Mouse (Mus musculus) cerebellum, postnatal 4 days (tissue): Measurements from ENCODE around the gene Fblim1.

ENCODE experiments used
- DNase-seq, 2 experiments: peaks; one replicate each; pipeline ENCODE4 v3.0.0; 2022; ENCODE audit warnings: low spot score in 2 of 2, mixed read lengths in 1 of 2

The Fblim1 gene

DNA sequence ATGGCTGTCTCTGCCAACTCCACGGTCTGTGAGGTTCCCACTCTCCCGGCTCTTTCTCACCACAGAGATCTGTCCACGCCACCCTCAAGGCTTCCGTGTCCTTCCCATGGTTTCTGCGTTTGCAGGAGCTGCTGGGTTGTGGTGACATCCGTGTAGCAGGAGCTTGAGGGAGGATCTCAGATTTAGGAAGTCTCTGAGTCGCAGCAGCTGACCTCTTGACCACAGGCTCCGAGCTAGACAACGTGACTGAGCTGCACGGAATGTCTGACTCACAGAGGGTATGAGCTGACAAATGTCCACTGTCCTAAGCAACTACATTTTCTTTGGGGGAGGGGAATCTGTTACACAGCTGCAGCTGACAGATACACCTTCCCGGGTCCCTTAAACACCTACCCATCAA, at the start of gene Fblim1:
Fblim1 (minus strand) TSS at position 236 of the 400 bp plus-strand sequence.
- DNase-seq, result no peak

DNA sequence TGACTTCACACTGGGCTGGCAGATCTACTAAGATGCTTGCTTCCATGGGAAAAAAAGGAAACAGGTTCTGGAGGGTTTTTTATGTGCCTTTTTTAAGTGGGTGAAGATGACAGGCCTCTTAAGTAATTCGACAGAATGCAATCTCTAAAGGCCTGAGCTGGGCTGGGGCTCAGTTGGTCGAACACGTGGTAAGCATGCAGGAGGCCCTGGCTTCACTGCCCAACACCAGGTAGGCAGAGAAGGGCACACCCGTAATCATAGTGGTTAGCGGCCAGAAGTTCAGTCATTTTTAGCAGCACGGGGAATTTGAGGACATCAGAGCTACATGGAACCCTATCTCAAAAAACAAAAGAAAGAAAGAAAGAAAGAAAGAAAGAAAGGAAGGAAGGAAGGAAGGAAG, 48.6 kb upstream of the Fblim1 start:
- no peak for DNase-seq

DNA sequence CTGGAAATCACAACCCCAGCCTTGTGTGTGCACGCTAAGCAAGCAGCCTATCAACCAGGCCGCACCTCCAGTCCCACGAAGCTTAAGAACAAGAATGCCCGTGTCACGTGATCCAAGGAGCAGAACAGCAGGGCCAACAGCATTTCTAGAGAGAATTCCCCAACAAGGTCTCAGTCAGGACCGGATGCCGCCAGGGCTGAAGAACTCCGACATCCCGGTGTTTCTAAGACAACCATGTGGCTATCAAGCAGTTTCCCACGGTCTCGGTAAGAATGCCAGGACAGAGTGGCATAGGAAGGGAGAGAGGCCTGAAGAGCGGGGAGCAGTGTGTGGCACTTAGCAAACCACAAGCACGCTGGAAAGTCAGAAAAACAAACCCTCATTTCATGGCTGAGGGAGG, 47.9 kb upstream of the Fblim1 start:
- no peak for DNase-seq

DNA sequence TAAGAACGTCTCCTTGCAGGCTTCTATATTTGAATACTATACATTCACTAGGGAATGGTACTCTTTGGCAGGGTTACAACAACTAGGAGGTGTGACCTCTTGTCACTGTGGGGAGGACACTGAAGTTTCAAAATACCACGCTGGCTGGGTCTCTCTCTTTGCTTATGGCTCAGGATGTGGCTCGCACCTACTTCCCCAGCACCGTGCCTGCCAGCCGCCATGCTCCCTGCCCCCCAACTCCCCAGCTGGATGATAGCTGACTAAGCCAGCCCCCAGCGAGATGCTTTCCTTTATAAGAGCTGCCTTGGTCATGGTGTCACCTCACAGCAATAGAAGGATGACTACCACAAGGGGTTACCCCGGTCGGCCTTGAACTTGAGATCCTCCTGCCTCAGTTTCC, 47.1 kb upstream of the Fblim1 start:
- no peak for DNase-seq

DNA sequence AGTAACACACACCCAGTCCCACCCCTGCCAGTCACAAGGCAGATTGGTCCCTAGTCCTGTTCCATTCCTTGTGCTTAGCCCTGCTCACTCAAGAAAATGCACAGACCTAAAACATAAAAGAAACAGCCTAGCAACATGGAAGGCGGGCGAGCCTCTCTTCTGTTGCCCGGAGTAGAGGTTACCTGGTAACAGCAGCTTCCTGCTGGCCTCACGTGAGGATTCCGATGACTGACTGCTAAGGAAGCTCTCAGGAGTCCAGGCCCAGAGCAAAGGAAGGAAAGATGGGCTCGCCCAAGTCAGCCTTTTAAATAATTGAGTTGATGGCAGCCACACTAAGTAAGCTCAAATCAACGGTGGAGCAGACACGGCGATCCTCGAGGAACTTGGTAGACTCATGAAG, 46.0 kb upstream of the Fblim1 start:
- DNase-seq, result no peak

DNA sequence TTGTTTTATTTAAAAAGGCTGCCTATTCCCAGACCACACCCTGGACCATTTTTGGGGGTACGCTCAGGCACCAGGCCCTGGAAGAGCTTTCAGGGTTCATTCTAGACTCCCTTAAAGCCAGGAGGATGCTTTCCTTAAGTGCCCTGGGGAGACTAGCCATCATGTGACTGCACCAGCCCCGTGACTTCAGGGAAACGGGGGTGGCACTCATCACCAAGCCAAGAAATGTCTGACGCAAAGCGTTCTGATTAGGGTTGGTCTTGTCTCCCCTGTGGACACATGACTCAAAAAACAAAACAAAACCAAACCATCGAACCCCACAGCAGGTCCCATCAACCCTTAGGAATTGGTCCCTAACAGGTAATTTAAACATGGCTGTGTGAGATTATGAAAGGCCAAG, 45.4 kb upstream of the Fblim1 start:
- no peak for DNase-seq

DNA sequence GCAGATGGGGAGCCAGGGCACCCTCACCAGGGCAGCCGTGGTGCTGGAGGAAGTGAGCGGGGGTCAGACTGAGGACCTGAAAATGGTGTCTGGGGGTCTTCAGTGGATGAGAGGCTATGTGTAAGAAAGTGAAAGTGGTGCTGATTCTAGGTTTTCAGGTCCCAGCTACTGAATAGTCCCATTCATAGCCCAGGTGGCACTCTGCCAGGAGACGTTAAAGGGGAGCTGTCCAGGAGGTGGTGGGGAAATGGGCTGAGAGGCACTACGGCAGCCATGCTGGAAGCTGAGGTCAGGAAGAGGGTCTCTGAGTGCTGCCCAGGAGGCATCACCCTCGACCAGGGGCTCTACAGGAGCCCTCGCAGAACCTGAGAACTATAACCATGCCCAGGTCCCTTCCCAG, 43.3 kb upstream of the Fblim1 start:
- no peak for DNase-seq

DNA sequence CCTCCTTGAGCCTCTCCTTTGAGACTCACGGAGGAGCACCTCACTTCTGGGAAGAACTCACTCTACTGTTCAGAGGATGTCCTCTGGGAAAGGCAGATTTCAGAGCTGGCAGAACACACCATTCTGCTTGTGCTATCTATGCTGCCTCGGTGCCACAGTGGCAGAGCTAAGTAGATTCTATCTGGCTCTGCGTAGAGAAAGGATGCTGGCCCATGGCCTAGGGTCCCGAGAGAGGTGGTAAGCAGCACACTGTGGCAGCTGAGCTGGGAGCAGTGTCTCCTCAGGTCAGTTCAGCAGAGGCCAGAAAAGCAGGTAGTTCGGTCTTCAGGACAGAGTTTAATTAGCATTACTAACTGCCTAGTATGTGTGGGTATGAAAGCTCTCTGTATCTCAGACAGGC, 42.4 kb upstream of the Fblim1 start:
- DNase-seq, result no peak

DNA sequence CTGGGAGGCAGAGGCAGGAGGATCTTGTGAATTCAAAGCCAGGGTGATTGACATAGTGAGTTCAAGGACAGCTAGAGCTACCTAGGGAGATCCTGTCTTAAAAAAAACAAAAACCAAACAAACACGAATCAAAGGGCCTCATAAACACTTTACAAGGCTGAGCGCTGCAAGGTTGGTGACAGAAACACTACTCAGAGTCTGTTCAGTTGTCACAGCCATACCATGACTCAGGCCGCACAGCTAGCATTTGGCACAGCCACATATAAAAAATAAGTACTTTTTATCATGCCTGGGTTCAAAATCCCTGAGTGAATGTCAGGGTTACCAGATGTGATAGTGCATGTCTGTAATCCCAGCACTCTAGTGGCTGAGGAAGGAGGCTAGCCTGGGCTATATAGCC, 41.3 kb upstream of the Fblim1 start:
- DNase-seq, result no peak

DNA sequence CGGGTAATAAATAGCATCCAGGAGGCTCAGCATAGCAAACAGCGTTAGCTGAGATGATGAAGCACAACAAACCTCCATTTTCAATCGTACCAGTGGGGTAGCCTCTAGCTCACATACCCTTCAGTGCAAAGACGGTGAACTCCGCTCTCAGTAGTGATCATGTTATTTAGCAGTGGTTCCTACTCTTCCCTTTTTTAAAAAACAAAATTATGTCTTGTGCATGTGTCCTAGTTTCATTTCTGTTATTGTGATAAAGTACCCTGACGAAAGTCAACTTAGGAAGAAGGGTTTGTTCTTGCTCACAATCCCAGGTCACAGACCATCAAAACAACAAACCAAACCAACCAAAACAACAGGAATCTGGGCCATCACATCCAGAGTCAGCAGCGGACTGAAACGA, 40.1 kb upstream of the Fblim1 start:
- DNase-seq, result no peak

DNA sequence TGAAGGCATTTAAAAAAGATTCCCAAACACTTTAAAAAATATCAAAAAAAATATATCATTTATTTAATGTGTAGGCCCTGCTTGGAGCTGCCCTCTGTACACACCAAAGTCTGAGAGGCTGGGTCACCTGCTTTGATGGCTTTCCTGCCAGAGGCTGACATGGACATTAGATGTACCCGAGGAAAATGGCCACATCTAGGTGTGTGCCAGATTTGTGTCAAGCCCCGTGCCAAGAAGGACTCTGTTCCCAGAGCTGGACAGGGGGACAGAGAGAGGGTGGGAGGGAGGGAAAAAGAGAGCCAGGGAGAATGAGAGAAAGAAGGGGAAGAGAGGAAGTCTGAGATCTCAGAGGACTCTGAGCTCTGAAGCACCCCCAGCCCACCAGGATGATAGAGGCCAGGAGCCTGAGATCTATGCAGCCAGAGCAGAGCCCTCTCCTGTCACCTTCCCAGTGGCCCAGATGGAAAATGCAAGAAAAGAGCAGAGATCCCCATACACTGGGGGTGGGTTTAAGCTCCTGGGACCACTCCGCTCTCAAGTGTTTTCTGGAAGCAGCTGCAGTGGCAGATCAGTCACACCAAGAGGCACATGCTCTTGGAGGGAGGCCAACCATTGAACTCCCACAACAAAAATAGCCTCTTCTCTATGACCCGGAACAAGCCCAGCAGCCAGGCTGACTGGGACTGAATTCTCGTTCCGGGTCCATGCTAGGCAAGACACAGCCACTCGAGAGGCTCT, 37.4 kb upstream of the Fblim1 start:
- peak in 1 of 2 experiments; percentile 71 for DNase-seq

DNA sequence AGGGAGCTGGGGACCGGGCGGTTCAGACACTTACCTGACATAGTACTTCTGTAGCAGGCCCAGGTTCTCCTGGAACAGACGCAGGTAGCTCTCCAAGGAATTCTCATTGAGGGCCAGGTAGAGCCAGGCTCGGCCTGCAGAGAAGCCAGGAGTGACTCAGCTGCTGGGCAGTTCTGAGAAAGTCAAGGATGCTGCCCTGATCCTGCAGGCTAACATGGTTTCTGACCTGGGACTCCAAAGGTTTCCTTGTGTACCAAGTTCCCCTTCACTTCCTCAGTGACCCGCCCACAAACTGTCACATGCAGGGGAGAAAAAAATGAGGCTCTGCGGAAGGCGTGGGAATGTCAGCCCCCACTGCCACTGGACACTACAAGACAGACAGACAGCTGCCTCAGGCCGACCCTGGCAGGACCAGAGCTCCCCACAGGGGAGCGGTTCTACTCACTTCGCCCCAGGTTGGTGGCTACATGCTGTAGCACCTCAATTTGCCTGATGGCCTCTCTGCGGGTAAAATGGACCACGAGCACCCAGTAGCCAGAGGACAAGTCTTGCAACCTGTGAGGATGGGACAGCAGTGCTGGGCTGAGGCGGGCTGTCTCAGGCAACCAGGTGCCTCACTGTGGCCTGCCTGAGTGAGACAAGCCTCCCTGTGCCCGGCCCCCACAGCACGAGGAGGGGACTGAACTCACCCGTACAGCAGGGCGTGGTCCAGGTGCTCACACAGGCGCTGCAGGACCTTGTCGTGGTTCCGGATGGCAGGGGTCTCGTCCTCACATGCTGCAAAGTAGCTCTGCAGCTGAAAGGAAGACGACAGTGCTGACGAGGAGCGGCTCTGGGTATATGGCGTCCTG, 36.3 kb upstream of the Fblim1 start:
- DNase-seq, result no peak

DNA sequence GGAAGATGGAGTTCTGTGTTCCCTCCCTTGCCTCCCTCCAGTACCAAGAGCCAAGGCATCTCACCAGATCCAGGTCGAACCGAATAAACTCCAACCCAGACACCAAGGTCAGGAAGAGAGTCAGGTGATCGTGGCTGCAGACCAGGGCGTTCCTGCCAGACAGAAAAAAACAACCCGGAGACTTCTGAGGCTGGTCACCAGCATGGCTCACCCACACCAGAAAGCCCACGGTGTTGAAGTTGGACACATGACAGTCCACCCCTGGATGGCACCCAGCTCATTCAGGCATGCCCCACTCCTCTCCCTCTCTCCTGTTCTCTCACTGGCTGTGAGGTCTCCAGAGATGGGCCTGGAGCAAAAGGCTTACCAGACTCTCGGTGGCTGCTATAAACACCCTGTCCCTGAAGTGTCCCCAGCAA, 35.5 kb upstream of the Fblim1 start:
- DNase-seq, result no peak

DNA sequence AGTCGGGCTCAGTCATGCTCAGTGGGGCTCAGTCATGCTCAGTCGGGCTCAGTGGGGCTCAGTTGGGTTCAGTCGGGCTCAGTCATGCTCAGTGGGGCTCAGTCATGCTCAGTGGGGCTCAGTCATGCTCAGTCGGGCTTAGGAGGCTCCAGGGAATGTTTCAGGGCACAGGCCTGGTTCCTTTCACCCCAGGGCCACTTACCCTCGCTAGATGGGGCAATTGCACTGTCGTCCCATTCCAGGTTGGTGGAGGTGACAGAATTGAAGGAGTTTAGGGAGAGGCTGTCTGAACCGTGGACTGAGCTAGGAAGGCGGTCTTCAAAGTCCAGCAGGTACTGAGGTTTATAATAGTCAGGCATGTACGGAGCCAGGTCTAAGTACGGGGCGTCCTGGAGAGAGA, 33.6 kb upstream of the Fblim1 start:
- DNase-seq, result no peak

DNA sequence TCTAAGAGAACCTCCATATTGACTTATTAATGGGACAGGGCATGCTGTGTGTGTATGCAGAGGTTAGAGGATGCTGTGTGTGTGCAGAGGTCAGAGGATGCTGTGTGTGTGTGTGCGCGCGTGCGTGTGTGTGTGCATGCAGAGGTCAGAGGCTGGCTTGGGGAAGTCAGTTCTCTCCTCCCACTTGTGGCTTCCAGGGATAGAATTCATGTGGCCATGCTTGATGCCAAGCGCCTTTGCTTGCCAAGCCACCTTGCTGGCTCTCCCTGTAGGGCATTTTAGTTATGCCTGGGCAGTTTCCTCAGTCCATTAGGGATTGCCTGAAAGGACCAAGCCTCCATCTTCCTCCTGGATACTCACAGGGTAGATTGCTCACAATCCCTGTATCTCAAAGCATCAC, 30.8 kb upstream of the Fblim1 start:
- DNase-seq, result no peak

DNA sequence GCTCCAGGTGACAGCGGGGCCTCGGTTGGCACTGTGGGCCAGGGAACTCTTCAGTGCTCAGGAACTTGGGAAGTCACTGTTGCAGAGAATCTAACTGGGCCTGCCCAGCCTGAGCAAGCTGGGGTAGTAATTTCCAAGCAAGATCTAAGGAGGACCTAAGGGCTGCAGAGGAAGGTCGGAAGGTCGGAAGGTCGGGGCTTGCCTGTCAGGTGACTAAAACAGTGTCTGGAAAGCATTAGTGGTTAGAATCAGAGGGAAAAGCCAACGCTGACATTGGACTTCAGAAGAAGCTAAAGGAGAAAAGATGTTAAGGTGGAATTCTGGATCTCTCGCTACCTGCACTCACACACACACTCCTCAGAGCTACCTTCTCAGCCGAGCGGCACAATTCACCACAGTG, 30.1 kb upstream of the Fblim1 start:
- DNase-seq, result no peak

DNA sequence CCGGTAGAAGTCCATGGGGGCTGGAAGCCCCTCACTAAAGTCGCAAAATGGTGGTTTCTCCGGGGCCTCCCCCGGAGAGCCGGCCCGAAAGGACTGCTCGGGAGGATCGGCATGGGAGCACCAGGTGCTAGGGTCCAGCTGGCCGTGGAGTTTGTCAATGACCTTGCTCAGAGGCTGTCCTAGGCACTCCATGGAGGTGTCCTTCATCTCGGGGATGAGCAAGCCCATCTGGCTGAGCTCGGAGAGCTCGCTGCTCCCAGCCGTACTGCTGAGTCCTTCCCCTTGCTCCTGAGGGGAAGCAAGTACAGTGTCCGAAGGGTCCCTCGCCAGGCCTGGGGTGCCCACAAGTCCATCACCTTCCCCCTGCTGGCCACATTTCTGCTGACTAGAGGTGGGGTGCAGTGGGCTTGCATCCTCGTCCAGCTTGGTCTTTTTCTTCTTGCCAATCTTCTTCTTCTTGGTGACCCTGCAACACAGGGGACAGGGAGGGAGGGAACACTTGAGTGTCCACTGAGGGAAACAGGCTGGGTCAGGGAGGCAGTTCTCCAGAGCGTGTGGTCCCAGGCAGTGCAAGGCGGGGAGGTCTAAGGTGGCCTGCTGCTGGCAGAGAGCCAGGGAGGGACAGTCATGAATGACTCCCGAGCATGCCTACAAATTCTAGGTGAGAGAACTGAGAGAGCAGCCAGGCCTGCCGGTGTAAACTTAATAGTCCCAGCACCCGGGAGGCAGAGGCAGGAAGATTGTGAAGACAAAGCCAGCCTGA, 26.4 kb upstream of the Fblim1 start:
- DNase-seq, result no peak

DNA sequence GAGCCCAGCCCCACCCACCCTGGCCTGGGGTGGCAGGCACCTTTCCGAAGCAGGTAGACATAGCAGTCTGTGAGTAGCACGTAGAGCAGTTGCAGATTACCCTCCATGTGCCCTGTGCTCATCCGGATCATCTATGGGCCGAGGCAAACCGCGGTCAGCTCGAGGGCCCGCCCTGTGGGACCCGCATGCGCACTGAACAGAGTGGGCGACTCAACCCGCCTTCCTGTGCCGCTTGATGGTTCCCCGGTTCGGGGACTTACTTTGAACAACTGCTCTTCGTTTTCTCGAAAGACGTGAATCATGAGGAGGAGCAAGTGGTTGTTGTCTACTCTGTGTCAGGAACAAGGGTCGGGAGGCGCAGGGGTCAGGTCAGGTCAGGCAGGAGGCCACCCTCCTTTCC, 25.4 kb upstream of the Fblim1 start:
- no peak for DNase-seq

DNA sequence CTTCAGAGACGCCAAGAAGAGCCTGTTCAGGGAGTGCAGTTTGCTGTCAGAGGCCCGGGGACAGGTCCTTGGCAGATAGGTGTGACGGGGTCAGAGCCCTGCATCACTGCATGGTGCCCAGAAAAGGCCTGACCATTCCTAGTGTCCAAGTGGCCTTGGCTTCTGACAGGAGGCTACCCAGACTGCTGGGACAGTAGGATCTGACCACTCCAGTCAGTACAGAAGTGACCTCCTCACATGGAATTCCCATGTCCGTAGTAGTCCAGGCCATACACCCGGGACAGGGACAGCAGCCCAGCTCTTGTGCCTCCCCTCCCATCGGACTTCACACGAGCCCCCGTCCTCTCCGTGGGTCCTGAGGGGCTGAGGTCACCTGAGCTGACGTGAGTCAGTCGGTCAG, 24.1 kb upstream of the Fblim1 start:
- DNase-seq, result no peak

DNA sequence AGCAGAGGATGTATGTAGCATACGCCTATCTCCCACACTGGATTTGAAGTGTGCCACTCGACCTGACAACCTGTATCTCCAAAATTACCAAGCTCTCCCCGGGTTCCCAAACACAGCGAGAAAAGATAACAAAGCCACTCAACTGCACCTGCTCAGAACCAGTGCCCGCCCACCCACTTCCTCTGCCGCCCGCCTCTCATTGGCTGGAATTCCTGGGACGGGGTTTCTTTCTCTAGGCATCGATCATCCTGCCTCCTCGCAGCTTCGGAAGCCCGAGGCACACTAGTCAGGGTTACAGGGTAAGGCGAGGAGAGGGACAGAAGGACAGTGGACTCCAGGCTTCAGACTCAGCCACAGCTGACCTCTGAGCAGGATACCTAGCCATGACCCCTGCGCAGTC, 22.8 kb upstream of the Fblim1 start:
- DNase-seq, result no peak

DNA sequence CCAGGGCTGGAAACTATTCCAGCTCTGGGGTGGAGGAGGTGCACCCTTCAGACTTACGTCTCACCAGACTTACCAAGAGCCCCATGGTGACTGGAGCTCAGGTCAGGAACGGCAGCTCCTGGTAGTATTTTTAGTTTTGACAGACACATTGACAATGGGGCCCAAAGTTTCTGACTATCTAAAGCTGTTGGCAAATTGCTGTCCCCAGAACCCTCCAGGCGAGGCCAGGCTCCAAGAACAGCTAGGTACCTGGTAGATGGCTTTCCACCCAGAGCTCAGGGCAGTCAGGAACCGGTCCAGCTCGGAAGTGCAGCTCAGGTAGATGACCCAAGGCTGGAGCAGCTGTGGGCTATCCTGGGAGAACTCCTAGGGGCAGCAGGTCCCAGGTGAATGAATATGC, 21.6 kb upstream of the Fblim1 start:
- DNase-seq, result no peak

DNA sequence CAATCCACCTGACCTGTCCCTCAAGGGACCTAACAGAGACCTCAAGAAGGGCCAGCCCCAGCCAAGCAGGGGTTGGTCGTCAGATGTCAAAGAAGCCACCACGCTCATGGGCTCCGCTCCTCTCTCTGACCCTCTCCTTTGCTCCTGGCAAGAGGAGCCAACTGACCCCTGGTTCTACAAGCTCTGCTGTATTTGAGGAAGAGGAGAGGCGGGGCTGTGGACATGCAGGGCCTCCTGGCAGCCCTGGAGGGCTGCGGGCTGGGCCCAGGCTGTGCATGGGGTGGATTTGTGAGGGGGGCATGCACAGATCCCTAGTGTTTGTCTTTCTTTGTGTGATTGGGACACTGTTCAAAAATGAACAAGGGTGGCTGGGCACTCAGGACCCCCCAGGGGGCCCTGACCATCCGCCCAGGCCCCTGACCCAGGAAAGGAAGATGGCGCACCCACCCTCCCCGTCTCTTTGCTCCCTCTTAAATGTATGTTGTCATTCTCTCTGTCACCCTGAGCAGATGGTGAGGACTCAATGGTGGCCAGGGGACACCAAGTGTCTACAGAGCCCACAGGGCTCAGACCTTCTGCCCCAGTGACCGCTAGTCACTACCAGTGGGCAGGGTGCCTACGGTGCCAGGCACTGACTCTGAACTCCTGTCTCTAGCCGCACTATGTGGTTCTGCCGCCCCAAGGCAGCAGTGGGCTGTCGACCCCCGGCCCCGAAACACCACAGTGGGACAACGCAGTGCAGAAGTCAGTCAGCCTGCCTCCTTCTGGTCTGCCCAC, 20.1 kb upstream of the Fblim1 start:
- DNase-seq, result no peak
